Mouse (Mus musculus): ENCODE measurements around the gene Ccdc149. TPM values are rescaled to one million over a fixed set of nuclear protein-coding genes. Genes with fewer than 3 reads are reported as not detected.

The Ccdc149 gene
- polyA plus RNA-seq, 1 experiment from 2014 or later: 0.89 TPM

DNA sequence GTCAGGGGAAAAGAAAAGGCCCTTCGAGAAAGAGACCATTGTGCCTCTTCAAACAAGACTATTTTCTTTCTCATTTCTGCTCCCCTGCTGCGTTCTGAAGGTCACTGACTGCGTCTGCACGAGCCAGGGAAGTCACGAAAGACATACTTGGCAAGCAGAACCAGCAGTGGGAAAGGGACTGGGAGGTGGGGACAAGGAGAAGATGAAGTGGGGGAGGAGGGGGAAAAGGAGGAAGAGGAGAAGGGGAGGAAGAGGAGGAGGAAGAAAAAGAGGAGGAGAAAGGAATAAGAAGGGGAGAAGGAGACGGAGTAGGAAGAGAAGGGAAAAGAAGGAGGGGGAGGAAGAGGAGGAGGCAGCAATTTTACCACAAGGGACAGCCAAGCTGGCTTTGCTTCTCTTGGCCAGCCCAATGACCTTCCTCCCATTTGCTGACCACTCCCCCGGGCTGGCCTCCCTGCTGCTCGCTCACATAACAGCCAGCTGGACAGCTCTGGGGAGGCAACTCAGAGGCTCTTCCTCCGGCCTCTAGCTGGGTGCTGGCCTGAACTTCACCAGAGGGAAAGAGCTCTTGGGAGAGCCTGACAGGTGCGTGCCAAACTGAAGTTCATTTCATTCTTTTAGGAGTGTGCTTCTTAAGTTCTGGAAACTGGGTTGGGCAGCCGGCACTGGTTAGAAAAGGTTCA is 107.7 kb downstream of the Ccdc149 start, which contains the start of gene Sod3:
Gene Sod3 (plus strand): TSS at position 324 of the 683 bp plus-strand sequence.
- 36% methylated on average over 11 of the region's 11 CpGs for WGBS (ENCODE audit: insufficient replicate concordance)
- H3K4me1 ChIP-seq (ENCODE audit: insufficient read depth): no peaks in the 10 kb centered on the region
- H3K36me3 ChIP-seq (replicated peaks; ENCODE audit: insufficient read depth, low read length): no peaks in the 10 kb centered on the region
- no peaks in the 10 kb centered on the region for H3K9me3 ChIP-seq (ENCODE audit: low read length)
- TF ChIP-seq CTCF (IDR thresholded peaks at IDR 0.05; ENCODE audit: low read depth): no peak
- no peak for TF ChIP-seq EP300 (IDR thresholded peaks at IDR 0.05; ENCODE audit: low read depth)
- DNase-seq (peak; percentile 24), ATAC-seq (no peak)
- no peak within 1 kb of the TSS for H3K9ac ChIP-seq (replicated peaks)
- H3K4me3 ChIP-seq (ENCODE audit: low read depth, low read length): peak within 1 kb of the TSS; percentile 10; the same call in 1 of the 2 replicates
- 0 out of 2 replicates have a peak within 1 kb of the TSS, but pooled peaks have one; percentile 22 for H3K27ac ChIP-seq (ENCODE audit: low read depth)
- no peak within 1 kb of the TSS for H3K4me2 ChIP-seq (ENCODE audit: low read depth, low read length)
- H3K27me3 ChIP-seq (ENCODE audit: insufficient read depth, low read length): 0 out of 2 replicates have a peak, but pooled peaks cover 3% of the 10 kb centered on the region

DNA sequence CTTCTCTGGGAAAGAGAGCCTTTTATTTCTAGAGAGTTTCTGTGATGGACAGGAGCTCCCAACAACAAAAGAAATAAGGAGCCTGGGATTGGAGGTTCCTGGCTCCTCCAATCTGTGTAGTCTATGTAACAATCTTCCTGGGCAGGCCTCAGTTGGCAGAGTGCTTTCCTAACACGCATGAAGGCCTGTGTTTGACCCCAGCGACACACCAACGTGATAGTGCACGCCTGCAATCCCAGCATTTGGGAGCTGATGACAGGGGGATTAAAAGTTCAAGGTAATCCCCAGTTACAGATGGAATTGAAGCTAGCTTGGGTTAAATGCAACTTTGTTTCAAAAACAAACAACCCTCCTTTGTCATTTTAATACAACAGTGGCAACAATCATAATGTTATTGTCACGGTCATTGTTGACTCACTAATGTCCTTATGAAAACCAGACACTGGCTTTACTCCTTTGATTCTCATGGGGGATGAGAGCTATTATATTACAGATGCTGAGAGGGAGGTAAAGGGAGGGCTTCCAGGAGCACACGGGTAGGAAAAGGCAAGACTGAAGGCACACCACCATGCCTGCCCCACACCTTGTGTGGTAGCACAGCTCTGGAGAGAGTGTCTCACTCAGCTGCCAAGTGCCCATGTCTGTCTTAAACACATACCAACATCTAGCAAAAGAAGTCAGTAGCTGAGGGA is 108.4 kb downstream of the Ccdc149 start:
- Histone ChIP-seq H3K4me2 (ENCODE audit: low read depth, low read length) (no peak overlapping the region), H3K27ac (ENCODE audit: low read depth) (no peak overlapping the region)
- WGBS (ENCODE audit: insufficient replicate concordance): 74% methylated on average over 6 of the region's 6 CpGs

DNA sequence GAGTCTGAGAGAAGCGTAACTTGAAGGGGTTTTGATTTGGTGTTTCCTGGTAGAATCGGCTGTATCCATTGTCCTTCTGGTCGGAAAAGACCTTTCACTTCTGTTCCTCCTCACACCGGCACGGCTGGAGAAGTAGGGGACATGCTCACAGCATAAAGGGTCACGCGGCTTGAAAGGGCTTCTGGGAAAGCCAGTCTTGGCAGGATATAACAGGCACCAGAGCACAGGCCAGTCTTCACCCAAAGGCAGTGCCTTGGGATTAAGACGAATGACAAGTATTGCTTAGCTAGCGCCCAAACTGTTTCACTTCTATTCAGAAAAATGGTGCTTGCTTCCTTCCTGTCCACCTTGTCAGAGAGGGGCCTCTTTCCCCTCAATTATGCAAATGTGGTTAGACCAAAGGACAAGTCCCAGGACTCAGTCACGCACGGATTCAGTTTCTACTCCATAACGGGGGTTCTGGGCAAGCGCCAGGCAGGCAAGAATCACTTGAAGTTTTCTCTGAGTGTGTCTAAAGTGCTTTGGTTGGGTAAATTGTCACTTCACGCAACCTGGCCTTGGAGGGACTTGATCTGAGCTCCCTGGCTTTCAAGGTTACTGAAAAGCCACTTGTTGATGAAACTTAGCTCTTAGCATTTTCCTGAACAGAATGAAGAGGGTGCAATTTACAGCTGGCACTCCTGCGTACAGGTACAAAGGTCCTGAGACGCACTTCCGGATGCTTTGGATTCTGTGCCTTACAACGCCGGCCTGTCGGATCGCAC is 110.9 kb downstream of the Ccdc149 start:
- no peaks in the 10 kb centered on the region for H3K27me3 ChIP-seq (ENCODE audit: insufficient read depth, low read length)
- H3K27ac ChIP-seq (ENCODE audit: low read depth): 0 out of 2 replicates have a peak overlapping the region, but pooled peaks have one; percentile 24
- WGBS (ENCODE audit: insufficient replicate concordance): 60% methylated on average over 21 of the region's 21 CpGs
- no peaks in the 10 kb centered on the region for H3K9me3 ChIP-seq (ENCODE audit: low read length)
- no peaks in the 10 kb centered on the region for H3K4me1 ChIP-seq (ENCODE audit: insufficient read depth)
- TF ChIP-seq CTCF (IDR thresholded peaks at IDR 0.05; ENCODE audit: low read depth) (no peak), EP300 (IDR thresholded peaks at IDR 0.05; ENCODE audit: low read depth) (no peak)
- DNase-seq (no peak), ATAC-seq (no peak)
- 0 out of 2 replicates have a peak overlapping the region, but pooled peaks have one; percentile 5 for H3K4me2 ChIP-seq (ENCODE audit: low read depth, low read length)
- no peak overlapping the region for H3K9ac ChIP-seq (replicated peaks)
- no peaks in the 10 kb centered on the region for H3K36me3 ChIP-seq (replicated peaks; ENCODE audit: insufficient read depth, low read length)
- H3K4me3 ChIP-seq (ENCODE audit: low read depth, low read length): no peak overlapping the region

More for the DNA sequence above, 108.4 kb downstream of the Ccdc149 start:
- Histone ChIP-seq H3K27me3 (ENCODE audit: insufficient read depth, low read length) (0 out of 2 replicates have a peak, but pooled peaks cover under 1% of the 10 kb centered on the region), H3K9ac (replicated peaks) (no peak overlapping the region), H3K4me1 (ENCODE audit: insufficient read depth) (no peaks in the 10 kb centered on the region), H3K36me3 (replicated peaks; ENCODE audit: insufficient read depth, low read length) (no peaks in the 10 kb centered on the region), H3K4me3 (ENCODE audit: low read depth, low read length) (no peak overlapping the region), H3K9me3 (ENCODE audit: low read length) (no peaks in the 10 kb centered on the region)
- ATAC-seq: no peak
- TF ChIP-seq CTCF (IDR thresholded peaks at IDR 0.05; ENCODE audit: low read depth) (no peak), EP300 (IDR thresholded peaks at IDR 0.05; ENCODE audit: low read depth) (no peak)
- DNase-seq: no peak

DNA sequence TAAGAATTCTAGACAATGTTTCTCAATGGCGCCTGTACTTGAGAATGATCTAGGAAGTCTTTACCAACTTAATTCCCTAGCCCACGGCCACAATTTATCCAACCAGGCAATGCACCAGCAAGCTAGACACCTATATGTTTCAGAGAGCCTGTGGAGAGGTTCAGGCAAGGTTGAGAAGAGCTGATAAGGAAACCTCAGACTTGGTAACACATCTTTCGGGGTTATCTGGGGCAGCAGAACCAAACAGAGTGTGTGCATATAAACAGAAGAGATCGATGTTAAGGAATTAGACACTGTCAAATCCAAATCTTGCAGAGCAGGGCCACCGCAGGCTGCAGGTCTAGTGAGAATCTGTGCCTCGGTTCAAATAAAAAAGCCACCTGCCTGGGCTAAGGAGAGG is 113.2 kb downstream of the Ccdc149 start:
- TF ChIP-seq EP300 (IDR thresholded peaks at IDR 0.05; ENCODE audit: low read depth): no peak
- no peak for TF ChIP-seq CTCF (IDR thresholded peaks at IDR 0.05; ENCODE audit: low read depth)
- Histone ChIP-seq H3K4me2 (ENCODE audit: low read depth, low read length) (no peak overlapping the region), H3K9me3 (ENCODE audit: low read length) (no peaks in the 10 kb centered on the region), H3K27me3 (ENCODE audit: insufficient read depth, low read length) (no peaks in the 10 kb centered on the region), H3K9ac (replicated peaks) (no peak overlapping the region), H3K36me3 (replicated peaks; ENCODE audit: insufficient read depth, low read length) (no peaks in the 10 kb centered on the region), H3K4me1 (ENCODE audit: insufficient read depth) (no peaks in the 10 kb centered on the region), H3K27ac (ENCODE audit: low read depth) (no peak overlapping the region), H3K4me3 (ENCODE audit: low read depth, low read length) (no peak overlapping the region)
- no peak for ATAC-seq
- 45% methylated on average over 6 of the region's 6 CpGs for WGBS (ENCODE audit: insufficient replicate concordance)
- DNase-seq: no peak

DNA sequence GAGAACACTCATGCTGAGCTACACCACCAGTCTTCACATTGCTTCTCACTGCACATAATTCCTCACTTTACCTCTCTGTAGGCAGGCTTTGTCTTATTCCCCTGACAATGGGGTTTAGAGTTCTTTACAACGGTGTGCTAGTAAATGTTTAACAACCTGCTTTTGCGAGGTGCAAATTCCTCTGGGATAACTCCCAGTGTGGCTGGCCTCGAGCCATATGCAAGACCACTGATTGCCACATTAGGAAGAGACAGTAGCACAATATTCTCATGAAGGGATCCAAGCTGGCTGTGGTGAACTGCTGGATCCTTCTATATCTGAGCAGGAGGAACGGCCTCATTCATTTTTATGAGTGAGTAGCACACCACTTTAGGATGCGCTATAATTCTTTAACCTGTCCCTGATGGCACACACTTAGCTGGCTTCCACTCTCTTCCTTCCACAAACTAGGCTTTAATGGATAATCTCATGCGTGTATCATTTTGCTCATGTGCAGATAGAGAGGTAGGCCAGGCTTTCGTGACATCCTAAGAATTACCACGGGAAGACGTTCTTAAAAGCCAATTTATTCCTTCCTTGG is 114.1 kb downstream of the Ccdc149 start:
- Histone ChIP-seq H3K4me3 (ENCODE audit: low read depth, low read length) (no peak overlapping the region), H3K4me1 (ENCODE audit: insufficient read depth) (no peaks in the 10 kb centered on the region), H3K27ac (ENCODE audit: low read depth) (no peak overlapping the region), H3K9me3 (ENCODE audit: low read length) (no peaks in the 10 kb centered on the region), H3K36me3 (replicated peaks; ENCODE audit: insufficient read depth, low read length) (no peaks in the 10 kb centered on the region), H3K4me2 (ENCODE audit: low read depth, low read length) (no peak overlapping the region), H3K27me3 (ENCODE audit: insufficient read depth, low read length) (no peaks in the 10 kb centered on the region), H3K9ac (replicated peaks) (no peak overlapping the region)
- peak; percentile 40 for DNase-seq
- WGBS (ENCODE audit: insufficient replicate concordance): 60% methylated on average over 9 of the region's 9 CpGs
- TF ChIP-seq EP300 (IDR thresholded peaks at IDR 0.05; ENCODE audit: low read depth) (no peak), CTCF (IDR thresholded peaks at IDR 0.05; ENCODE audit: low read depth) (no peak)
- peak; percentile 56; the same call in 1 of the 2 replicates for ATAC-seq

All from liver, postnatal 0 days (tissue).